ENCODE assay signal across 8 mouse cellular contexts in the genomic region with DNA sequence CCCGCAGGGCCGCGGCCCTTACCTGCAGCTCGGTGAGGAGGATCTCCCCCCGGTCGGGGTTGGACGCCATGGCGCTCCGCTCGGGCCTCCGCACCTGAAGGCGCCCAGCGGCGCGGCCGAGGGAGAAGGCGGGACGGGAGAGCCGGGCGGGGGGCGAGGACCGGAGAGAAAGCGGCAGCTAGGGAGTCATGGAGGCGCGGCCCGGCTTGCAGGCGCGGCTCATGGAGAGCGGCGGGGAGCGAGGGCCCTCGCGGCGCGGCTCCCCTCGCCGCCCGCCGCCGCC. TPM values are rescaled to one million over a fixed set of nuclear protein-coding genes. Genes with fewer than 3 reads are reported as not detected.
DNase-seq lines count a peak whose midpoint lies in the region; ATAC-seq and TF ChIP-seq lines count a peak whose summit lies in the region.

No protein-coding gene starts in this region.

- no peak for TF ChIP-seq POLR2A in CH12.LX (IDR thresholded peaks at IDR 0.05; ENCODE audit: low read depth, low read length)

- H3K4me1 ChIP-seq in heart, embryonic 13.5 days, result peaks cover 12% of the 10 kb centered on the region
- peaks cover 2 to 44% of the 10 kb centered on the region in 2 experiments; a peak in 2 of 4 replicates for H3K4me1 ChIP-seq in CH12.LX (ENCODE audit: control insufficient read depth in 1 of 2, insufficient read depth in 2 of 2)
- H3K4me1 ChIP-seq in forebrain, embryonic 13.5 days, result peaks cover 14% of the 10 kb centered on the region
- H3K4me1 ChIP-seq in liver, embryonic 14.5 days (replicated peaks; ENCODE audit: control insufficient read depth in 2 of 2, insufficient read depth in 2 of 2, low read length in 1 of 2), result peaks cover 20 to 22% of the 10 kb centered on the region in 2 experiments

- H3K9ac ChIP-seq in heart, embryonic 13.5 days, result peak overlapping the region; percentile 99
- peak overlapping the region; percentile 81 for H3K9ac ChIP-seq in CH12.LX (ENCODE audit: insufficient read depth, low read depth)
- peak overlapping the region; percentile 95 for H3K9ac ChIP-seq in forebrain, embryonic 13.5 days
- peak overlapping the region; percentile 97 for H3K9ac ChIP-seq in liver, embryonic 14.5 days (replicated peaks)

- no peak for DNase-seq in heart, postnatal 25 days (ENCODE audit: low spot score)
- DNase-seq in CH12.LX (ENCODE audit: extremely low read depth), result no peak
- DNase-seq in liver, embryonic 14.5 days (ENCODE audit: low read depth in 3 of 3, low spot score in 3 of 3), result no peak
- no peak for DNase-seq in right cerebral cortex, postnatal 14 days
- no peak for DNase-seq in natural killer cell, adult 2 months (ENCODE audit: low spot score in 2 of 2)

- H3K4me2 ChIP-seq in heart, embryonic 13.5 days, result peak overlapping the region; percentile 69
- H3K4me2 ChIP-seq in CH12.LX (ENCODE audit: insufficient read depth, low read depth, poor library complexity, severe bottlenecking), result no peak overlapping the region
- H3K4me2 ChIP-seq in forebrain, embryonic 13.5 days, result peak overlapping the region; percentile 65
- H3K4me2 ChIP-seq in liver, embryonic 14.5 days (ENCODE audit: low read depth), result peak overlapping the region; percentile 70

- dilution Hi-C loops in CH12.LX (cut with MboI; ENCODE audit: extremely low pct_ligation_motif_present, extremely low pct_unique_long_range_greater_than_20kb, low sequenced_read_pairs), result no loop called here

- TF ChIP-seq CTCF in CH12.LX (conservative IDR thresholded peaks at IDR 0.05 in 1 of 2, IDR thresholded peaks at IDR 0.05 in 1 of 2; ENCODE audit: low read depth in 2 of 2, low read length in 2 of 2), result no peak
- TF ChIP-seq CTCF in liver, embryonic 14.5 days (IDR thresholded peaks at IDR 0.05; ENCODE audit: low read depth), result no peak

- no peak for TF ChIP-seq RAD21 in CH12.LX (IDR thresholded peaks at IDR 0.05; ENCODE audit: low read depth, low read length)

- ATAC-seq in heart, embryonic 13.5 days (ENCODE audit: extremely low read depth, insufficient number of reproducible peaks, low FRiP score, low TSS enrichment), result peak; percentile 45
- no peak for ATAC-seq in forebrain, embryonic 13.5 days
- no peak for ATAC-seq in liver, embryonic 14.5 days (ENCODE audit: insufficient read depth)
- no peak; the same call in 1 of the 2 replicates for ATAC-seq in erythroid progenitor cell, adult 5-6 weeks (replicated peaks; ENCODE audit: low FRiP score, poor library complexity, severe bottlenecking)

- H3K79me2 ChIP-seq in CH12.LX (replicated peaks; ENCODE audit: control insufficient read depth, extremely low read depth, insufficient read depth, poor library complexity, severe bottlenecking), result peaks cover 25% of the 10 kb centered on the region

- in situ Hi-C loops in CH12.LX (cut with MboI; ENCODE audit: low pct_ligation_motif_present, low pct_unique_long_range_greater_than_20kb, low sequenced_read_pairs), result no loop called here

- under 1% methylated on average over 31 of the region's 40 CpGs for WGBS in heart, embryonic 13.5 days
- WGBS in forebrain, embryonic 13.5 days, result 0% methylated on average over 22 of the region's 40 CpGs
- under 1% methylated on average over 24 of the region's 40 CpGs for WGBS in liver, embryonic 14.5 days (ENCODE audit: insufficient replicate concordance)

- H3K27me3 ChIP-seq in heart, embryonic 13.5 days (replicated peaks), result no peaks in the 10 kb centered on the region
- H3K27me3 ChIP-seq in CH12.LX (replicated peaks), result no peaks in the 10 kb centered on the region
- H3K27me3 ChIP-seq in forebrain, embryonic 13.5 days, result no peaks in the 10 kb centered on the region
- H3K27me3 ChIP-seq in liver, embryonic 14.5 days (ENCODE audit: control insufficient read depth, insufficient read depth, low read length), result no peaks in the 10 kb centered on the region

- peak overlapping the region; percentile 98 for H3K27ac ChIP-seq in heart, embryonic 13.5 days (replicated peaks)
- H3K27ac ChIP-seq in CH12.LX (ENCODE audit: insufficient read depth, low read depth), result peak overlapping the region; percentile 52
- H3K27ac ChIP-seq in forebrain, embryonic 13.5 days, result peak overlapping the region; percentile 95
- H3K27ac ChIP-seq in liver, embryonic 14.5 days, result peak overlapping the region; percentile 95

- H3K36me3 ChIP-seq in heart, embryonic 13.5 days, result 0 out of 2 replicates have a peak, but pooled peaks cover 3% of the 10 kb centered on the region
- H3K36me3 ChIP-seq in CH12.LX (replicated peaks in 1 of 2; ENCODE audit: control insufficient read depth in 1 of 2, insufficient read depth in 1 of 2, low read length in 1 of 2), result peaks cover 0 to 5% of the 10 kb centered on the region in 2 experiments
- H3K36me3 ChIP-seq in forebrain, embryonic 13.5 days (ENCODE audit: poor library complexity, severe bottlenecking), result no peaks in the 10 kb centered on the region
- no peaks in the 10 kb centered on the region for H3K36me3 ChIP-seq in liver, embryonic 14.5 days (replicated peaks; ENCODE audit: control insufficient read depth, insufficient read depth, low read depth)

- H3K9me3 ChIP-seq in heart, embryonic 13.5 days, result no peaks in the 10 kb centered on the region
- H3K9me3 ChIP-seq in CH12.LX (replicated peaks; ENCODE audit: low read length), result no peaks in the 10 kb centered on the region
- H3K9me3 ChIP-seq in forebrain, embryonic 13.5 days (replicated peaks), result no peaks in the 10 kb centered on the region
- no peaks in the 10 kb centered on the region for H3K9me3 ChIP-seq in liver, embryonic 14.5 days (ENCODE audit: control insufficient read depth, low read length)

- no peak for TF ChIP-seq EP300 in CH12.LX (IDR thresholded peaks at IDR 0.05; ENCODE audit: low read length)
- no peak for TF ChIP-seq EP300 in liver, embryonic 14.5 days (IDR thresholded peaks at IDR 0.05; ENCODE audit: low read depth)

- intact Hi-C loops in heart, postnatal 25 days (cut with DNase I), result loop anchor here (5.0 kb wide), 1 partner anchor 114 kb away; the partner anchor contains the start of gene Gtf2b

- peak overlapping the region; percentile 100 for H3K4me3 ChIP-seq in heart, embryonic 13.5 days
- peak overlapping the region; percentile 77 to 97 (median 82) for H3K4me3 ChIP-seq in CH12.LX (replicated peaks in 1 of 3; ENCODE audit: low read depth in 2 of 3, low read length in 2 of 3, poor library complexity in 1 of 3)
- H3K4me3 ChIP-seq in forebrain, embryonic 13.5 days, result peak overlapping the region; percentile 92
- H3K4me3 ChIP-seq in liver, embryonic 14.5 days (ENCODE audit: insufficient read depth in 1 of 2, low read depth in 2 of 2, low read length in 2 of 2), result peak overlapping the region; percentile 87 to 92

TF ChIP-seq in CH12.LX, 34 proteins besides CTCF, POLR2A, EP300 and RAD21:
- no peak for TF ChIP-seq IRF4 (IDR thresholded peaks at IDR 0.05; ENCODE audit: low read depth, low read length)
- 0 out of 2 replicates have a peak, but pooled peaks have one; percentile 20 for TF ChIP-seq UBTF (IDR thresholded peaks at IDR 0.05; ENCODE audit: low read depth, low read length)
- TF ChIP-seq ZC3H11A (IDR thresholded peaks at IDR 0.05; ENCODE audit: low read depth, low read length), result no peak
- no peak for TF ChIP-seq MYC (IDR thresholded peaks at IDR 0.05; ENCODE audit: low read depth, low read length)

RNA-seq across cellular contexts. Expression of gene Pkn2, which starts 0.3 kb away (rescaled TPM):
- polyA plus RNA-seq in heart, embryonic 13.5 days (2015; fragmentation: Nextera tagmentation; extraction: Ambion mirVana), result 33.0 and 36.6 TPM in 2 replicates
- total RNA-seq in heart, postnatal 25 days (2021), result 10 to 100 TPM; 42.2 to 42.3 TPM
- total RNA-seq in CH12.LX (2012; rRNA removed), result 39.5 and 43.6 TPM in 2 replicates
- 54.3 and 66.1 TPM in 2 replicates for total RNA-seq in CH12.LX (2014; rRNA removed)
- polyA plus RNA-seq in CH12.LX (2012; ENCODE audit: insufficient read length, low read depth), result 49.2 and 51.9 TPM in 2 replicates
- polyA plus RNA-seq in forebrain, embryonic 13.5 days (2015; fragmentation: Nextera tagmentation; extraction: Ambion mirVana), result 39.3 and 43.1 TPM in 2 replicates
- polyA plus RNA-seq in liver, embryonic 14.5 days (2012; rRNA removed), result 9.2 and 14.9 TPM in 2 replicates
- 31.1 and 34.1 TPM in 2 replicates for polyA plus RNA-seq in liver, embryonic 14.5 days (2014; fragmentation: Nextera tagmentation; extraction: Ambion mirVana)
- 161 and 180 TPM in 2 replicates for total RNA-seq in erythroid progenitor cell, adult 5-6 weeks (2015; ENCODE audit: low replicate concordance)
- 188 and 253 TPM in 2 replicates for total RNA-seq in erythroid progenitor cell, adult 5-6 weeks (2017; ENCODE audit: low replicate concordance)
